Mouse (Mus musculus) liver, adult 2 months (tissue): ENCODE measurements around the gene Elp4.

Experiments used
- CTCF ChIP-seq: fragments of 200-500 bp; IDR thresholded peaks from 2 replicates; pipeline ENCODE4 v1.5.1; 2011; ENCODE audit warnings: low read depth, low read length, control low read depth
- POLR2A ChIP-seq: fragments of 200-500 bp; IDR thresholded peaks from 2 replicates; pipeline ENCODE4 v1.6.1; 2011; ENCODE audit warnings: low read length, control low read depth; ENCODE audit not compliant: insufficient read depth; ENCODE audit errors: extremely low read depth

DNA sequence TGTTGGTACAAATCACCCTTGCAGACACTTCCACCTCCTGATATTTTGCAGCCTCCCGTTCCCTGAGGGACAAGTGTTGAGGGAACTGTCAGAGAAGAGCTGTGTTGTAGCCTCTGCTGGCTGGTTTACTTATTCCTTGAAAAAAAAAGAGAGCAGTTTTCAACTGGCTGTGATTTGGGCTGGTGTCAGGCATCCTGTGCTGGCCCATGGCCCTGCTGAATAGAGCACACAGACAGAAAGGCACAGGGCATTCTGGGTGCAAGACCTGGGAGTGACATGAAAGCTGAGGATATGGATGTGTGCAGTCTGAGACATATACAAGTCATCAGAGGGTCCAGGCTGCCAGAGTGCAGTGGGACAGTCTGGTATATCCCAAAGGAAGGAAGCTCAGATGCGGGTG, 205.7 kb downstream of the Elp4 start:
- TF ChIP-seq CTCF: no peak
- TF ChIP-seq POLR2A: no peak
